Mouse (Mus musculus): Measurements from ENCODE around the gene Rcc1l.

GRCm38 (mm10) chr5:134183880-134184808 lies 7.6 kb upstream of the Rcc1l start, which contains the start of gene Gtf2ird2:
- TF ChIP-seq CTCF (IDR thresholded peaks at IDR 0.05; ENCODE audit: borderline replicate concordance, insufficient read depth, low read length) (no peak), POLR2A (IDR thresholded peaks at IDR 0.05; ENCODE audit: low read depth, low read length) (peak; percentile 56)
